Mouse (Mus musculus) olfactory bulb, adult 2 months (tissue): ENCODE measurements around the gene Il12rb1.

ENCODE experiments used
- CTCF ChIP-seq: fragments of 200-500 bp; IDR thresholded peaks from 2 replicates; pipeline ENCODE4 v1.5.1; 2012; ENCODE audit warnings: low read depth, mild to moderate bottlenecking, low read length, moderate library complexity; ENCODE audit not compliant: insufficient read depth
- POLR2A ChIP-seq: fragments of 200-500 bp; IDR thresholded peaks from 2 replicates; pipeline ENCODE4 v1.6.1; 2012; ENCODE audit warnings: mild to moderate bottlenecking, low read depth, low read length, moderate library complexity; ENCODE audit not compliant: insufficient read depth

DNA sequence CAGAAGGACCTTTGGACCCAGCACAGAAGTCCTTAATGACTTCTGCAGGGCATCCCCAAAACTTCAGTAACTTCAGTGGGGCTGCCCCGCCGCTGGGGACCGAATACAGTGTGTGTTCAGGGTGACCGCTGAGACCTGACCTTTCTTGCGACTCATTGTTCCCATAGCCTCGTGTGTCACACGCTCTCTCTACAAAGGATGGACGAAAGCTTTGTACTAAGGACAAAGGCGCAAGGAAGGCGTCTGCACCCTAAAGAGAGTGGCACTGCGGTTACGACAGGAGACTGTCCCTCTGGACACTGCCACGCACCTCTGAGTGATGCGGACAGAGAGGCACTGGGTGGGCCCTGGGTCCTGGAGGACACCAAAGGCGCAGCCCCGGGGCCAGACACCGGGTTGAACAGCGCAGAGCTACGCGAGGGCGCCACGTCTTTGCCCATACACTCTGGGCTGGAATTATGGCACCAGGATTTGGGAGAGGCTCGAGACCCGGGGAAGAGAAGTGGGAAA lies 56.5 kb downstream of the Il12rb1 start:
- TF ChIP-seq POLR2A (no peak), CTCF (no peak)
